Mouse (Mus musculus) bone marrow macrophage, adult 2 months (primary cell): ENCODE measurements around the gene B3gnt8.

Source experiments
- CTCF ChIP-seq: IDR thresholded peaks from 2 replicates; pipeline ENCODE4 v1.5.1; 2012; ENCODE audit warnings: low read depth, mild to moderate bottlenecking, low read length, moderate library complexity
- POLR2A ChIP-seq: IDR thresholded peaks from 2 replicates; pipeline ENCODE4 v1.6.1; 2012; ENCODE audit warnings: mild to moderate bottlenecking, low read depth, low read length, borderline replicate concordance

- TF ChIP-seq POLR2A (no peak), CTCF (no peak)
These were observed 5.7 kb upstream of the B3gnt8 start for GRCm38 (mm10) chr7:25620751-25621150.
